Mouse (Mus musculus) brown adipose tissue, adult 24 weeks (tissue): ENCODE results near the gene Ep300. TPM values are rescaled to one million over a fixed set of nuclear protein-coding genes. Genes with fewer than 3 reads are reported as not detected.

ENCODE experiments used
- polyA plus RNA-seq: library from polyadenylated mRNA; stranded (reverse); fragments of >200 nt; gene quantifications from 2 replicates; pipeline ENCODE4 v1.2.4, GENCODE M21; 2012; ENCODE audit not compliant: missing spikeins, insufficient read depth, insufficient read length

The Ep300 gene
- polyA plus RNA-seq, 1 experiment = 15.8 TPM

Other genes starting within 250 kb of the Ep300 start
- 109 and 113 TPM in 2 replicates for gene Slc25a17, start 224.5 kb upstream of the Ep300 start, polyA plus RNA-seq
- gene St13, start 185.3 kb upstream of the Ep300 start, polyA plus RNA-seq = 181 and 325 TPM in 2 replicates
- 15.6 and 33.2 TPM in 2 replicates for gene Xpnpep3, start 185.2 kb upstream of the Ep300 start, polyA plus RNA-seq
- gene Dnajb7, start 177.1 kb upstream of the Ep300 start, polyA plus RNA-seq = not detected in 2 replicates
- gene Rbx1, start 119.1 kb upstream of the Ep300 start, polyA plus RNA-seq = 124 and 161 TPM in 2 replicates
- 6.4 and 7.0 TPM in 2 replicates for gene L3mbtl2, start 78.5 kb downstream of the Ep300 start, polyA plus RNA-seq
- gene Chadl, start 111.9 kb downstream of the Ep300 start, polyA plus RNA-seq = 3.3 and 6.2 TPM in 2 replicates
- gene Zc3h7b, start 159.7 kb downstream of the Ep300 start, polyA plus RNA-seq = 25.1 and 32.4 TPM in 2 replicates
- 15.0 and 18.8 TPM in 2 replicates for gene Rangap1, start 160.2 kb downstream of the Ep300 start, polyA plus RNA-seq
- gene Tef, start 217.1 kb downstream of the Ep300 start, polyA plus RNA-seq = 33.0 and 53.3 TPM in 2 replicates